Mouse (Mus musculus): ENCODE measurements at regions not wholly inside any gene's neighbourhood (a gene's known extent, or its start where the extent isn't known, plus 50 kb on each side); places are given as distances from the start of the nearest gene placed in this dataset.
"Not testable (repeated sequence)": the region's sequence is repeated elsewhere in the genome, so short reads cannot be mapped to it uniquely, and the experiment has no call there.

- DNase-seq, result no peak
These were observed 469.2 kb downstream of the Epha7 start for GRCm38 (mm10) chr4:29282169-29282568.

GRCm38 (mm10) chr4:29301348-29301747 is 488.4 kb downstream of the Epha7 start:
- no peak for DNase-seq

DNA sequence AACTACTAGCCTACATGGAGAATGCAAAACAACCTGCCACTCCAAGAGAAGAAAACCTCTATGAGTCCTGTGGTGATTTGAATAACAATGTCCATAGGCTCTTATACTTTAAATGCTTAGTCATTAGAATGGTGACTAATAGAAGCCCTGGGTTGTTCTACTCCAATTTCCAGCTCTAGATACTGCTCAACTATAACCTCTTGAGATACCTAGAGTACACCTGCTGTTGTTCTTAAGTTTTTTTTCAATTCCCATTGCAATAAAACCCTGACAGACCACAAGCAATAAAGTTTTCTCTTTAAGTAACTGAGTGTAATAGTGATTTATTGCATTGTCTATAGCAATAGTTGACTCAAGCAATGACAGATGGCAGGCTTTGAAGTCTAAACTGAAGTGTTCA is 491.0 kb downstream of the Epha7 start:
- DNase-seq, result no peak

DNA sequence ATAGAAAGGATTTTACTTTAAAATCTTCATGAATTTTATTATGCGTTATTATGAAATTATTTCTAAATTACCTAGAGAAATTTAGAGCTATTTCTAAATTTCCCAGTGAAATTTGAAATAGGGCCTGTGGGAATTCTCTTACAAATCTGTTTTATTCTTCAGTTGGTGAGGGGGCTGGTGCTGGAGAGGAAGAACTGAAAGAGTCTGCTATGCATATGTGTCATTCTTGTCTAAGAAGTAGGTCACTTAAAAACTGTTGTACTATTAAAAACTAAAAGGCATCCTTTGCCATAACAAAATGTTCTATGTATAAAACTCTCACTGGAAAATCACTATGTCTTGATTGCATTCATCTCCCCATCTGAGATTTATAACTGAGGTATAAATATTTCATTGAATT is 494.3 kb downstream of the Epha7 start:
- no peak for DNase-seq

DNA sequence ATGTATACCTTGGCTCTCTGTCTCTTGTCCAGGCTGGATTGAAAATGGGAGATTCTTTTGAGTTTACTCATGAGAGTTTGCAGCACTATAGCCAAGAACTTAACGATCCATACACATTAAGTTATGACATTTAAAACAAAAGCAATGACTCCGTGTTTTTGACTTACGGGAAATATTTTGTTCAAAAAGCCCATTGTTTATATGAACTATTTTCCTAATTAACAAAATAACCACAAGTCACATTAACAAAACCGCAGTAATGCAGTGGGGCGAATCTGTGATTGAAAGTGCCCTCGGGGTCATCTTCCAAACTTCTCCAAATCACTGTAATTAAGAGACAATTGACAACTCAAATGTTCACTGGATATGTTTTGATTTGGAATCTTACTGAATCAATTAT is 511.0 kb downstream of the Epha7 start:
- DNase-seq, result no peak

- no peak for DNase-seq
These were observed 516.2 kb downstream of the Epha7 start for GRCm38 (mm10) chr4:29329145-29329544.

DNA sequence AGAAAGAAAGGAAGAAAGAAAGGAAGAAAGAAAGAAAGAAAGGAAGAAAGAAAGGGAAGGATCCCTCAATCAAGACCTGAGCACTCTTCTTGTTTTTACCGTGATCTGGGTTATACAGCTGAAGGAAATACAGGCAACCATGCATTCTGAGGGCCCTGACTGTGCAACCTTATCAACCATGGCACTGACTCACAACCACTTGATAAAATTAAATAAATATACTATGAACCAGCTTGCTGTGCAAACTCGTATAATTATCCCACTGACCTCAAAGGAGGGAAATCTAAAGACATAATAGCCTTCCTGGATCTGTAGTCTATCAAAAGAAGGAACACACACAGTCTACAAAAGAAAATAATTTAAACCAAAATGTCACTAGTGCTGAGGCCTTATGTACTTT is 518.8 kb downstream of the Epha7 start:
- no peak for DNase-seq

DNA sequence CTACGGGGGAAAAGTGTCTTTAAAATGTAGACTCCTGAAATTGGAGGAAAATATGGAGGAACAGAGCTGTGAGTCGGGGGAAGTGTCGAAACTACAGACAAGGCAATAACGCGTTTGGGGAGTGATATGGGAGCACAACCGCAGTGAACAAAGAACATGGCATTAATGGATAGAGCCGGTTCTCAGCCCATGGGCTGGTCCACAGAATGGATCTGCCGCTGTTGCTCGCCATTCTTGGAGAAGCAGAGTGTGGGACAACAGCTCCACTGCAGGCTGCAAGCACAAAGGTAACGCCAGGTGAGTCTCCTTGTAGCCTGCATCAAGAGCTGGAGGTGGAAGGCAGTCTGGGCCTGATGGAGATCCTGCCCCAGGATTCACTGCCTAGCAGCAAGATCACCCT is 524.3 kb downstream of the Epha7 start:
- no peak for DNase-seq

GRCm38 (mm10) chr4:29362191-29362590 is 549.3 kb downstream of the Epha7 start:
- DNase-seq, result no peak

DNA sequence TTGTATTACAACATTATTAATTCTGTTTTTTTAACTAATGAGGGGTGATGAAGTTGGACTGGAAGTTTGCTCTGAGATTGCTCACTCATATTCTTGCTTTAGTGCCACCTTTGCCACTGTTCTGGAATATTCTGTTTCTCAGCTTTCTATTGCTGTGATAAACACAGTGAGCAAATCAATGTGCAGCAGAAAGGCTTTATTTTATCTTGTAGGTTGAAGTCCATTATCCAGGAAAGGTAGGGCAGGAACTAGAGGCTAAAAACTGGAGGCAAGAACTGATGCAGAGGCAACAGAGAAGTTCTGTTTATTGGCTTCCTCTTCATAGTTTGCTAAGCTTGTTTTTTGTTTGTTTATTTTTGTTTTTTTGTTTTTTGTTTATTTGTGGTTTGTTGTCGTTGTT is 576.4 kb downstream of the Epha7 start:
- DNase-seq, result no peak

- no peak for DNase-seq
These were observed 577.4 kb downstream of the Epha7 start for GRCm38 (mm10) chr4:29390333-29390732.

- DNase-seq, result no peak
These were observed 589.2 kb downstream of the Epha7 start for GRCm38 (mm10) chr4:29402143-29402542.

DNA sequence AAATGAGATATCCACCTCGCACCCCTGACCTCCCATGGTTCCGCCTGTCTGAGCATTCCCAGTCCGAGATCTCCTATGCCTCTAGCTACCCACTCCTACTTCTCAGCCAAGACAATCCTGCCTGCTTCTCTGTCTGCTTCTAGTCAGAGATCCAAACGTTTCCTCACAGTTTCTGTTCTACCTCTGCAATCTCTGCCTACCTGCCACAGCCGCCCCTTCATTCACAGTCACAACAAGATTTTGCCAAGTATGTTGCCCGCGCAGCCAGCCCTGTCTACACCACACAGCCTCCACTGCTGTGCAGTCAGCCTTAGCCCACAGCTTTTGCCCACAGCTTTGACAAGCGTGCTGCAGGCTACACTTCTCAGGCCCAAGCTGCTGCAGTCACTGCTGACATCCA is 601.7 kb downstream of the Epha7 start:
- DNase-seq, result peak; percentile 13

GRCm38 (mm10) chr4:29420198-29420792 is 607.4 kb downstream of the Epha7 start:
- DNase-seq, result no peak

DNA sequence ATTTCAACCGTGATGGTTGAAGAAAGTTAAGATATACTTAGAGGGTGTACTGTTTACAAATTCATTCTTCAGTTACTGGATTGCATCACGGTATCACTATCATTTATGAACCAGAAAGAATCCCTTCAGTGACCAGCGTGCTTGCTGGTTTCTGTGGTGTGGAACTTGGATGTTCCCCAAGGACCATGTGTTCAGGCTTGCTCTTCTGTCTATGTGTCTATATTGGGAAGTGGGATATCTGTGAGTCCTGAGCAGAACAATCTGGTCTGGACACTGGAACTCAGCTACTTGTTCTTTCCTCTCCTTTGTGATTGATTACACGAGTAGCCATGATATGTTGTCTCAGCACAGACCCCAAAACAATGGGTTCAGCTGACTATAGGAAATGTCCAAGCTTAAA is 618.6 kb downstream of the Epha7 start:
- DNase-seq, result not testable (repeated sequence)

DNA sequence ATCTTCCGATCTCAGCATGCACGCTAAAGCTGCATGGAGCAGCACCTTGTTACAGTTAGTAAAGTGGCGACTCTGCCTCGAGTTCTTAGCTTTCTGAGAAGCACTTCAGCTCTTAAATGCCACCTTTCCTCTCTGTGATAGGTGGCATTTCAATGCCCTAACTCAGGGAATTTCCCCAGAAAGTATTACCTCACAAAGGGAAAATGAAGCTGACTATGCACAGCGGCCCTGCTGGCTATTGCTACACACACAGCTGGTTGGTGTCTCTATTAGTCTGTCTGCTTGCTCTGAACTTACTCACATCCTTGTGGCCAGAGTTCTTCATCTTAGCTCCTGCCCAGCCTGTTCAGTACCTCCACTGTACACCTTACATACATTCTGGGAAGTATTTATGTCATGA is 650.4 kb downstream of the Epha7 start:
- DNase-seq, result no peak

GRCm38 (mm10) chr4:29466315-29466714 is 653.4 kb downstream of the Epha7 start:
- DNase-seq, result no peak

DNA sequence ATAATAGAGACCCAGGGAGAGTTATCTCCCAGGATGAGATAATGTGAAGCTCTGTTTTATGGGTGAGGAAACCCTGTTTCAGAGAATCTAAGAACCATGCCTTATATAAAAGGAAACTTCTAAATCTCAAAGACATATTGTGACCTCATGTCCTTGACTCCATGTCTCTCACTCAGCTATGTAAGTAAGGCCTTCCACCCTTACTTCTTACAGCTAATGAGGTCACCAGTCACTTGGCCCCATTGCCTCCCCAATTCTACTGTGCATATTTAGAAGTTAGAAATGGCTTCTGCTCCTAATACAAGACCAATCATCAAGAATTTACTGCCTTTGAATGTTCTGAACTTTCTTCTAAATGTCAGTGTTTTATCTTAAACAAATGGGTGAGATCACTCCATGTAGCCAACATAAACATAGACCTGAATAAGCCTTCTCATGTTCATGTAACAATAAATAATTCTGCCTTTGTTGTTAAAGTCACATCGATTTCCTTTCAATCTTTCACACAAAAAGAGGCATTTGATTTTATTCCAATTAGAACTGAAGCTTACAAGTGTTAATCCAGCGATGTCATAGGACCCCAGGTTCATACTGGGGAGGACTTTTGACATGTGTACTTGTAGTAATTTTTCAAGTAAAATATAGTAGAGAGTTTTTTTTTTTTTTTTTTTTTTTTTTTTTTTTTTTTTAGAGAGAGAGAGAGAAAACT is 667.6 kb downstream of the Epha7 start:
- no peak for DNase-seq

GRCm38 (mm10) chr4:29481093-29481715 is 668.3 kb downstream of the Epha7 start:
- DNase-seq, result no peak

DNA sequence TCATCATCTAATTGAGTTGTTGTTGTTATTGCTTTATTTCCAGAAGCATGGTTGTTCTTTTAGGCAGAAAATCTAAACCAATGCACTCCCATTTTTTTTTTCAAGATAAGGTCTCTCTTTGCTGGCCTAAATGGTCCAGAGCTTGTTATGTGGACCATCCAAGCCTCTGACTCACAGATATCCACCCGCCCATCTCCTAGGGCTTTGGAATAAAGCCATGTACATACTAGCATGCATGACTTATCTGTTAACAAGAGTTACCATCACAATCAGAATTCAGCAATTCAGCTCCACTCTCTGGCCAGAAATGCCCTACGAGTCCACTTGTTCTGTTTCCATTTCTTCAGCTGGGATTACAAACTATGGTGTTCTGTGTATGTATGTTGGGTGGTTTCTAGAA is 669.5 kb downstream of the Epha7 start:
- DNase-seq, result no peak

GRCm38 (mm10) chr4:29500844-29501243 is 687.9 kb downstream of the Epha7 start:
- DNase-seq, result no peak

DNA sequence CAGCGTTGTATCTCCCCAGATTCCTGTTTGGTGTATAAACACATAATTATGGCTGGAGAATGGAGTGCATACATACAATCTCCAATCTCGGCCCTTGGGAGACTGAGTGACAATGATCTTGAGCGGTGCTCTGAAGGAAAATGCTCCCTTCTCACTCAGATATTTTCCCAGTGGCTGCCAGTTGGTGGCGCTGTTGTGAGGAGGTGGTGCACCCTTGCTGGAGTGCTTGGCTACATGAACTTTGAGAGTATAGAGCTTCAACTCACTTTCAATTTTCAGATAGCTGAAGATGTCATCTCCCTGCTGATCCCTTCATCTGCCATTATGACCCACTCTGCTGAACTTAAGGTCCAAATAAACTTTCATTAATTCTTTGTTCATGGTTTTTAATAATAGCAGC is 712.1 kb downstream of the Epha7 start:
- DNase-seq, result no peak

DNA sequence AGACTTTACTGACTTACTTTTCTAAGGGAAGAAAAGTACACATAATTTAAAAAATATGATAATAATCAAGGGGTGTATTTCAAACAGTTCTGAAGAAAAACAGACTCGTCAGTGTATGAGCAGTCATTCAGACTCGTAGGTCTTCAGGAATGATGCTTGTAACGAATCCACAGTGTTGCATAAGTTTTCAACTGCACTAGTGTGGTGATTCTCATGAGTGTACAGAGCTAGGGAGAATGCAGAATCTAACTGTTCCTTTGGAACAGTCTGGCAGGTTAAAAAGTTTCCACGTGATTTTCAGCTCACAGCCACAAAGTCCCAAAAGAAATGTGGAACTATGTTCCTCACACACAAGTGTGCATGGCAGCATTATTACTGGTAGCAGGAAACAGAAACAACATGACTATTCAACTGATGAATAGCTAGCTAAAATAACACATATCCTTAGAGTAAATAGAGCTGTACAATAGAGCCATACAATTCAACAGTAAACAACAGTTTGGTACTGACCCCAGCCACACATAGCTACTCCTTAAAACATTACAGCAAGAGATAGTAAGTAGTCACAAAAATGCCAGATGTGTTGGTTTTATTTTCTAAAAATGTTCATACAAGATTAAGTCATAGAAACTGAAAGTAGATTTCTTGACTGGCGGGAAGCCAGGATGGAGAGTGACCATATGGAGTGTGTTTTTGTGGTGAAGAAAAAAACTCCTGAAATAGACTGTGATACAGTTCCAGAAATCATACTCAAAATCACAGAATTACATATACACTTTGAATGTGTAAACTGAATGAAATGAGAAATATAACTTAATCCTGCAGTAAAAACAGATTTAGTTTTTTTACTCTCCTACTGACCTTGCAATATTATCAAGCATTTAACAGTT is 713.1 kb downstream of the Epha7 start:
- DNase-seq, result peak; percentile 41
